Mouse (Mus musculus) liver, embryonic 14.5 days (tissue): Measurements from ENCODE around the gene Apba2. TPM values are rescaled to one million over a fixed set of nuclear protein-coding genes. Genes with fewer than 3 reads are reported as not detected.

Experiments used
- ATAC-seq: fragments of 200-750 bp; cut with Nextera tagmentation; 2 replicates; pipeline ENCODE4 v1.8.0; 2017; ENCODE audit warnings: moderate number of reproducible peaks, mild to moderate bottlenecking, moderate library complexity; ENCODE audit not compliant: insufficient read depth
- DNase-seq, 3 experiments: peaks; one replicate each; pipeline ENCODE4 v3.0.0-alpha.2; 2012 to 2013; ENCODE audit warnings: low read depth in 3 of 3, low spot score in 3 of 3
- H3K27ac ChIP-seq: fragments of 300-500 bp; sonication (generic); 2 replicates; pipeline ENCODE4 v1.5.1; 2014; ENCODE audit warnings: moderate library complexity, mild to moderate bottlenecking, control low read depth, inconsistent platforms
- H3K27me3 ChIP-seq: fragments of 300-500 bp; sonication (generic); 2 replicates; pipeline ENCODE4 v1.6.1; 2014; ENCODE audit warnings: mild to moderate bottlenecking, low read length, moderate library complexity; ENCODE audit not compliant: control insufficient read depth, insufficient read depth
- H3K36me3 ChIP-seq: fragments of 300-500 bp; sonication (generic); replicated peaks from 2 replicates; pipeline ENCODE4 v1.6.1; 2014; ENCODE audit warnings: low read depth; ENCODE audit not compliant: control insufficient read depth, insufficient read depth
- H3K4me1 ChIP-seq, 2 experiments: fragments of 200-500 bp in 1 of 2; fragments of 300-500 bp in 1 of 2; sonication (generic) in 1 of 2; replicated peaks; 2 replicates each; pipeline ENCODE4 v1.6.1; 2012 to 2014; ENCODE audit warnings: antibody characterized with exemption in 1 of 2, inconsistent platforms in 1 of 2, low read length in 1 of 2; ENCODE audit not compliant: control insufficient read depth in 2 of 2, insufficient read depth in 2 of 2
- H3K4me2 ChIP-seq: fragments of 300-500 bp; sonication (generic); 2 replicates; pipeline ENCODE4 v1.6.1; 2014; ENCODE audit warnings: low read depth, mild to moderate bottlenecking, control low read depth, moderate library complexity
- H3K4me3 ChIP-seq, 2 experiments: fragments of 200-500 bp in 1 of 2; fragments of 300-500 bp in 1 of 2; sonication (generic) in 1 of 2; 2 replicates each; pipeline ENCODE4 v1.5.1; 2012 to 2014; ENCODE audit warnings: low read depth in 2 of 2, low read length in 2 of 2, mild to moderate bottlenecking in 2 of 2, control low read depth in 1 of 2, inconsistent platforms in 1 of 2, moderate library complexity in 1 of 2; ENCODE audit not compliant: insufficient read depth in 1 of 2
- H3K9ac ChIP-seq: fragments of 300-500 bp; sonication (generic); replicated peaks from 2 replicates; pipeline ENCODE4 v1.6.1; 2014; ENCODE audit warnings: mild to moderate bottlenecking, control low read depth, moderate library complexity
- H3K9me3 ChIP-seq: fragments of 300-500 bp; sonication (generic); 2 replicates; pipeline ENCODE4 v1.6.1; 2016; ENCODE audit warnings: low read length, mixed read lengths; ENCODE audit not compliant: control insufficient read depth
- CTCF ChIP-seq: IDR thresholded peaks from 2 replicates; pipeline ENCODE4 v1.5.1; 2016; ENCODE audit warnings: antibody characterized with exemption, low read depth, control low read depth
- EP300 ChIP-seq: IDR thresholded peaks from 2 replicates; pipeline ENCODE4 v1.6.1; 2016; ENCODE audit warnings: antibody characterized with exemption, low read depth
- WGBS: fragments of 180-500 bp; shearing (Covaris S2); extraction: QIAGEN DNeasy Blood & Tissue Kit; methylation state at CpG from one replicate; pipeline ENCODE4 v1.1.7; 2014; ENCODE audit not compliant: insufficient replicate concordance; 5-methylcytosine and 5-hydroxymethylcytosine counted together
- polyA plus RNA-seq, 2 experiments: library from polyadenylated mRNA; depleted of rRNA in 1 of 2; stranded (reverse) in 1 of 2; unstranded in 1 of 2; fragments of >200 nt; fragmentation: Nextera tagmentation in 1 of 2; extraction: Ambion mirVana in 1 of 2; gene quantifications; 2 replicates each; pipeline versions ENCODE4 v1.2.1 to v1.2.3; 2012 to 2014

Gene Apba2
- polyA plus RNA-seq, 2 experiments: 0.02 TPM; not detected in 1

- no peaks in the 10 kb centered on the region for H3K27me3 ChIP-seq
- no peaks in the 10 kb centered on the region for H3K9me3 ChIP-seq
- DNase-seq (no peak), ATAC-seq (no peak)
- H3K4me3 ChIP-seq: no peak overlapping the region
- H3K27ac ChIP-seq: no peak overlapping the region
- no peak overlapping the region for H3K9ac ChIP-seq
- 63% methylated on average over 2 of the region's 2 CpGs for WGBS
- no peaks in the 10 kb centered on the region for H3K36me3 ChIP-seq
- TF ChIP-seq EP300: no peak
- no peak for TF ChIP-seq CTCF
- H3K4me1 ChIP-seq: no peaks in the 10 kb centered on the region
- H3K4me2 ChIP-seq: no peak overlapping the region
Measured at GRCm38 (mm10) chr7:64691831-64692230, 190.3 kb downstream of the Apba2 start.

- H3K9me3 ChIP-seq: no peaks in the 10 kb centered on the region
- no peak overlapping the region for H3K9ac ChIP-seq
- DNase-seq (no peak), ATAC-seq (no peak)
- H3K27me3 ChIP-seq: no peaks in the 10 kb centered on the region
- H3K4me3 ChIP-seq: no peak overlapping the region
- 66% methylated on average over 6 of the region's 6 CpGs for WGBS
- no peaks in the 10 kb centered on the region for H3K4me1 ChIP-seq
- TF ChIP-seq EP300 (no peak), CTCF (no peak)
- H3K36me3 ChIP-seq: no peaks in the 10 kb centered on the region
- H3K4me2 ChIP-seq: no peak overlapping the region
- no peak overlapping the region for H3K27ac ChIP-seq
Measured at GRCm38 (mm10) chr7:64694937-64695336, 193.4 kb downstream of the Apba2 start.

GRCm38 (mm10) chr7:64696521-64697281 is 195.2 kb downstream of the Apba2 start:
- no peak for TF ChIP-seq EP300
- TF ChIP-seq CTCF: no peak
- no peaks in the 10 kb centered on the region for H3K27me3 ChIP-seq
- no peak overlapping the region for H3K4me2 ChIP-seq
- no peak overlapping the region for H3K9ac ChIP-seq
- H3K4me1 ChIP-seq: no peaks in the 10 kb centered on the region
- H3K36me3 ChIP-seq: no peaks in the 10 kb centered on the region
- WGBS: 60% methylated on average over 14 of the region's 14 CpGs
- ATAC-seq: no peak
- no peak overlapping the region for H3K4me3 ChIP-seq
- H3K27ac ChIP-seq: no peak overlapping the region
- no peaks in the 10 kb centered on the region for H3K9me3 ChIP-seq
- DNase-seq: no peak

GRCm38 (mm10) chr7:64697791-64698337 is 196.4 kb downstream of the Apba2 start:
- Histone ChIP-seq H3K36me3 (no peaks in the 10 kb centered on the region), H3K9ac (no peak overlapping the region), H3K4me2 (no peak overlapping the region), H3K27me3 (no peaks in the 10 kb centered on the region), H3K9me3 (no peaks in the 10 kb centered on the region), H3K27ac (no peak overlapping the region), H3K4me1 (no peaks in the 10 kb centered on the region), H3K4me3 (no peak overlapping the region)
- 67% methylated on average over 6 of the region's 6 CpGs for WGBS
- ATAC-seq (no peak), DNase-seq (no peak)
- TF ChIP-seq EP300: no peak
- TF ChIP-seq CTCF: no peak

- no peak for ATAC-seq
- no peaks in the 10 kb centered on the region for H3K9me3 ChIP-seq
- H3K27ac ChIP-seq: no peak overlapping the region
- H3K4me2 ChIP-seq: no peak overlapping the region
- H3K4me1 ChIP-seq: no peaks in the 10 kb centered on the region
- no peaks in the 10 kb centered on the region for H3K27me3 ChIP-seq
- DNase-seq: no peak
- H3K4me3 ChIP-seq: no peak overlapping the region
- TF ChIP-seq EP300 (no peak), CTCF (no peak)
- H3K36me3 ChIP-seq: no peaks in the 10 kb centered on the region
- no peak overlapping the region for H3K9ac ChIP-seq
- 45% methylated on average over 5 of the region's 5 CpGs for WGBS
Measured at GRCm38 (mm10) chr7:64704060-64704595, 202.6 kb downstream of the Apba2 start.
